In genomic region chr1:127442880-127443877, GRCm38 (mm10) we compare ENCODE assay signal across 9 mouse cellular contexts.
DNase-seq lines count a peak whose midpoint lies in the region; ATAC-seq and TF ChIP-seq lines count a peak whose summit lies in the region.
"Had no signal": no experiment of that assay in that cellular context is flagged by ENCODE, and none has a peak within 500 bp of the region (broad histone marks: within the 10 kb centered on the region; RNA-seq: fewer than 3 reads in every experiment).

No protein-coding gene starts in this region.

- no peak for TF ChIP-seq CTCF in brain, embryonic 14.5 days (IDR thresholded peaks at IDR 0.05; ENCODE audit: borderline replicate concordance, extremely low read depth, insufficient read depth, insufficient read length)
- no peak for TF ChIP-seq CTCF in gastrocnemius, adult 2 months (IDR thresholded peaks at IDR 0.05)

- intact Hi-C loops in heart, postnatal 36 days (cut with DNase I), result no loop called here
- intact Hi-C loops in gastrocnemius, adult 2 months (cut with DNase I), result no loop called here

- no peaks in the 10 kb centered on the region for H3K4me1 ChIP-seq in midbrain, embryonic 14.5 days (ENCODE audit: control insufficient read depth, insufficient read depth, low read length)

- H3K27ac ChIP-seq in midbrain, embryonic 14.5 days (replicated peaks; ENCODE audit: low read depth, low read length), result no peak overlapping the region
- no peak overlapping the region for H3K27ac ChIP-seq in gastrocnemius, adult 2 months

- no peak overlapping the region for H3K4me3 ChIP-seq in midbrain, embryonic 14.5 days (replicated peaks; ENCODE audit: low read depth, low read length)
- H3K4me3 ChIP-seq in gastrocnemius, adult 2 months, result no peak overlapping the region

- peaks cover 15% of the 10 kb centered on the region for H3K36me3 ChIP-seq in midbrain, embryonic 14.5 days (ENCODE audit: control insufficient read depth, insufficient read depth, low read length)

- peak; percentile 21; the same call in 1 of the 2 replicates for ATAC-seq in granulocyte monocyte progenitor cell, adult 5-6 weeks (replicated peaks; ENCODE audit: poor library complexity, severe bottlenecking)
- ATAC-seq in midbrain, embryonic 14.5 days (ENCODE audit: low FRiP score, low TSS enrichment), result peak; percentile 31; the same call in 1 of the 2 replicates

- H3K9ac ChIP-seq in midbrain, embryonic 14.5 days (replicated peaks; ENCODE audit: low read length), result no peak overlapping the region

- H3K9me3 ChIP-seq in midbrain, embryonic 14.5 days (ENCODE audit: control insufficient read depth, low read length), result no peaks in the 10 kb centered on the region

- 24% methylated on average over 14 of the region's 14 CpGs for WGBS in midbrain, embryonic 14.5 days

- H3K27me3 ChIP-seq in midbrain, embryonic 14.5 days (ENCODE audit: control insufficient read depth, insufficient read depth, low read length), result no peaks in the 10 kb centered on the region

- H3K4me2 ChIP-seq in midbrain, embryonic 14.5 days (ENCODE audit: low read length), result no peak overlapping the region

- peak; percentile 24 for DNase-seq in heart, adult 8-10 months (ENCODE audit: low spot score)
- no peak for DNase-seq in heart, postnatal 36 days
- peak; percentile 79 for DNase-seq in brain, embryonic 14.5 days (ENCODE audit: low read depth)
- no peak for DNase-seq in midbrain, embryonic 14.5 days
- no peak for DNase-seq in spleen, postnatal 36 days (ENCODE audit: low spot score in 2 of 2)
- no peak for DNase-seq in cerebellum, postnatal 25 days
- DNase-seq in gastrocnemius, adult 2 months, result no peak
- DNase-seq: cerebellum, adult 9-11 months had no signal

- no peak for TF ChIP-seq POLR2A in brain, embryonic 14.5 days (IDR thresholded peaks at IDR 0.05; ENCODE audit: borderline replicate concordance, extremely low read depth, insufficient read depth, insufficient read length, poor library complexity, severe bottlenecking)

Comparison
In these comparisons a context has a peak if more than half of its experiments do, and no peak if none do; other contexts are left out.
1. DNase-seq: peak in heart, adult 8-10 months (single experiment) and brain, embryonic 14.5 days (single experiment); none in heart, postnatal 36 days (0 of 2), midbrain, embryonic 14.5 days (single experiment), spleen, postnatal 36 days (0 of 2), cerebellum, postnatal 25 days (0 of 2) and gastrocnemius, adult 2 months (single experiment).